14 mouse cellular contexts compared by ENCODE assay signal in the genomic region with DNA sequence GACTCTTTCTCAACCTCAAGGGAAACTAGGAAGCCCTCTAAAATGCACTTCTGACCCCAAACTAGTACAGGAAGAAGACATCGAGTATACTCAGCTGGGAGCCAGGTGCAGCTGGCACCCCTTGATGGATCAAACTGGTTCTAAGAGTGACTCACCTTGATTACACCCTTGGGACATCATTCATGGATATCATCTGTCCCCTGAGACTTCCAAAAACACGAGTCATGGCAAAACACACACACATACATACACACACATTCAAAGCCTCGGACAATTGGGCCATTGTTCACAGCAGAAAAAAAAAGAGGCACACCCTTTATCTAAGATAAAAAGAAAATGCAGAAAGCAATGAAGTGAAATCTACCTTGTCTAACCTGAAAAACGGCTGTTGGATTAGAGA.
"Had no signal": no experiment of that assay in that cellular context is flagged by ENCODE, and none has a peak within 500 bp of the region (broad histone marks: within the 10 kb centered on the region; RNA-seq: fewer than 3 reads in every experiment).

No protein-coding gene starts in this region.

- H3K9ac ChIP-seq: limb, embryonic 13.5 days; liver, embryonic 14.5 days; midbrain, embryonic 12.5 days; neural tube, embryonic 13.5 days had no signal

- H3K36me3 ChIP-seq: limb, embryonic 13.5 days; midbrain, embryonic 12.5 days; neural tube, embryonic 13.5 days had no signal

- H3K9me3 ChIP-seq: limb, embryonic 13.5 days; midbrain, embryonic 12.5 days; neural tube, embryonic 13.5 days had no signal

- H3K4me3 ChIP-seq: layer of hippocampus, adult 2 months; limb, embryonic 13.5 days; midbrain, embryonic 12.5 days; neural tube, embryonic 13.5 days had no signal

- ATAC-seq: midbrain, embryonic 16.5 days had no signal

- DNase-seq: kidney, postnatal 10 days; kidney, postnatal 4 days; left cerebral cortex, postnatal 4 days; lung, adult 18-20 months; lung, postnatal 10 days; right cerebral cortex, postnatal 14 days; thymus, adult 2 months; thymus, postnatal 36 days had no signal

- H3K4me2 ChIP-seq: limb, embryonic 13.5 days; midbrain, embryonic 12.5 days; neural tube, embryonic 13.5 days had no signal

- H3K27me3 ChIP-seq: midbrain, embryonic 12.5 days; neural tube, embryonic 13.5 days had no signal

- H3K27ac ChIP-seq: limb, embryonic 13.5 days; liver, embryonic 14.5 days; midbrain, embryonic 12.5 days; neural tube, embryonic 13.5 days had no signal

- H3K4me1 ChIP-seq: midbrain, embryonic 12.5 days; neural tube, embryonic 13.5 days had no signal
